ENCODE assay signal across 8 mouse cellular contexts in genomic region chr1:24586370-24587140, GRCm38 (mm10). TPM values are rescaled to one million over a fixed set of nuclear protein-coding genes. Genes with fewer than 3 reads are reported as not detected.
DNase-seq lines count a peak whose midpoint lies in the region; ATAC-seq lines count a peak whose summit lies in the region.

No protein-coding gene starts in this region.

- no peaks in the 10 kb centered on the region for H3K9me3 ChIP-seq in kidney, embryonic 15.5 days (replicated peaks)
- no peaks in the 10 kb centered on the region for H3K9me3 ChIP-seq in hindbrain, embryonic 16.5 days (ENCODE audit: control insufficient read depth, low read length)
- no peaks in the 10 kb centered on the region for H3K9me3 ChIP-seq in limb, embryonic 13.5 days
- H3K9me3 ChIP-seq in neural tube, embryonic 14.5 days (ENCODE audit: control insufficient read depth, low read length): no peaks in the 10 kb centered on the region

- no peaks in the 10 kb centered on the region for H3K36me3 ChIP-seq in kidney, embryonic 15.5 days
- no peaks in the 10 kb centered on the region for H3K36me3 ChIP-seq in hindbrain, embryonic 16.5 days (ENCODE audit: control insufficient read depth, insufficient read depth, low read length)
- H3K36me3 ChIP-seq in limb, embryonic 13.5 days: no peaks in the 10 kb centered on the region
- no peaks in the 10 kb centered on the region for H3K36me3 ChIP-seq in neural tube, embryonic 14.5 days (ENCODE audit: control insufficient read depth, insufficient read depth, low read length)

- peak overlapping the region; percentile 54 for H3K4me3 ChIP-seq in kidney, embryonic 15.5 days (replicated peaks)
- H3K4me3 ChIP-seq in hindbrain, embryonic 16.5 days (ENCODE audit: low read length): peak overlapping the region; percentile 66
- H3K4me3 ChIP-seq in limb, embryonic 13.5 days: peak overlapping the region; percentile 68
- H3K4me3 ChIP-seq in neural tube, embryonic 14.5 days (ENCODE audit: low read depth, low read length): peak overlapping the region; percentile 63

- under 1% methylated on average over 67 of the region's 72 CpGs for WGBS in kidney, embryonic 15.5 days
- under 1% methylated on average over 72 of the region's 72 CpGs for WGBS in hindbrain, embryonic 16.5 days
- WGBS in limb, embryonic 13.5 days: under 1% methylated on average over 71 of the region's 72 CpGs
- WGBS in neural tube, embryonic 14.5 days: 1% methylated on average over 58 of the region's 72 CpGs

- peak overlapping the region; percentile 45 for H3K9ac ChIP-seq in kidney, embryonic 15.5 days
- peak overlapping the region; percentile 73 for H3K9ac ChIP-seq in hindbrain, embryonic 16.5 days (ENCODE audit: low read depth, low read length)
- peak overlapping the region; percentile 76 for H3K9ac ChIP-seq in limb, embryonic 13.5 days
- H3K9ac ChIP-seq in neural tube, embryonic 14.5 days (replicated peaks; ENCODE audit: low read depth, low read length): peak overlapping the region; percentile 63

- H3K27me3 ChIP-seq in kidney, embryonic 15.5 days: peaks cover 77% of the 10 kb centered on the region
- H3K27me3 ChIP-seq in hindbrain, embryonic 16.5 days (replicated peaks; ENCODE audit: control insufficient read depth, insufficient read depth, low read length): peaks cover 10% of the 10 kb centered on the region
- peaks cover 56% of the 10 kb centered on the region for H3K27me3 ChIP-seq in limb, embryonic 13.5 days
- peaks cover 26% of the 10 kb centered on the region for H3K27me3 ChIP-seq in neural tube, embryonic 14.5 days (ENCODE audit: control insufficient read depth, insufficient read depth, low read length)

- H3K4me2 ChIP-seq in kidney, embryonic 15.5 days: peak overlapping the region; percentile 98
- H3K4me2 ChIP-seq in hindbrain, embryonic 16.5 days (ENCODE audit: low read length): peak overlapping the region; percentile 99
- peak overlapping the region; percentile 97 for H3K4me2 ChIP-seq in limb, embryonic 13.5 days (replicated peaks)
- peak overlapping the region; percentile 99 for H3K4me2 ChIP-seq in neural tube, embryonic 14.5 days (ENCODE audit: low read depth, low read length)

- ATAC-seq in kidney, embryonic 15.5 days (replicated peaks; ENCODE audit: low FRiP score): peak; percentile 93
- ATAC-seq in hindbrain, embryonic 16.5 days: peak; percentile 82
- peak; percentile 79 for ATAC-seq in limb, embryonic 13.5 days (ENCODE audit: low FRiP score, low read depth)
- ATAC-seq in neural tube, embryonic 14.5 days (ENCODE audit: low read depth): peak; percentile 89

- H3K4me1 ChIP-seq in kidney, embryonic 15.5 days: peaks cover 14% of the 10 kb centered on the region
- H3K4me1 ChIP-seq in hindbrain, embryonic 16.5 days (ENCODE audit: control insufficient read depth, insufficient read depth, low read depth, low read length): peaks cover 2% of the 10 kb centered on the region; the same call in 1 of the 2 replicates
- H3K4me1 ChIP-seq in limb, embryonic 13.5 days: peaks cover 10% of the 10 kb centered on the region; the same call in 1 of the 2 replicates
- peaks cover 6% of the 10 kb centered on the region; the same call in 1 of the 2 replicates for H3K4me1 ChIP-seq in neural tube, embryonic 14.5 days (ENCODE audit: control insufficient read depth, insufficient read depth, low read length)

- DNase-seq in kidney, adult 18-20 months: no peak
- DNase-seq in cerebellum, postnatal 10 days: peak; percentile 74 to 75
- DNase-seq in frontal cortex, postnatal 14 days (ENCODE audit: low spot score in 2 of 2): peak; percentile 11 to 37
- no peak for DNase-seq in spleen, adult 18-20 months

- no peak overlapping the region for H3K27ac ChIP-seq in kidney, embryonic 15.5 days
- no peak overlapping the region for H3K27ac ChIP-seq in hindbrain, embryonic 16.5 days (ENCODE audit: low read depth, low read length)
- no peak overlapping the region for H3K27ac ChIP-seq in limb, embryonic 13.5 days
- no peak overlapping the region for H3K27ac ChIP-seq in neural tube, embryonic 14.5 days (ENCODE audit: low read depth, low read length)

RNA-seq across cellular contexts. Expression of gene Col19a1, which starts 0.7 kb away (rescaled TPM):
- polyA plus RNA-seq in kidney, embryonic 15.5 days (2015; fragmentation: Nextera tagmentation; extraction: Ambion mirVana): 0.26 and 0.30 TPM in 2 replicates
- polyA plus RNA-seq in hindbrain, embryonic 16.5 days (2015; fragmentation: Nextera tagmentation; extraction: Ambion mirVana): 2.6 and 2.7 TPM in 2 replicates
- 6.0 and 6.5 TPM in 2 replicates for polyA plus RNA-seq in limb, embryonic 13.5 days (2015; fragmentation: Nextera tagmentation; extraction: Ambion mirVana)
- polyA plus RNA-seq in neural tube, embryonic 14.5 days (2014; fragmentation: Nextera tagmentation; extraction: Ambion mirVana): 1.2 and 2.1 TPM in 2 replicates

Comparison
In these comparisons a context has a peak if more than half of its experiments do, and no peak if none do; other contexts are left out.
1. DNase-seq: peak in cerebellum, postnatal 10 days (2 of 2) and frontal cortex, postnatal 14 days (2 of 2); none in kidney, adult 18-20 months (single experiment) and spleen, adult 18-20 months (0 of 2).
2. Peak in every context shown above with its lines, with median percentiles within 50 percentile points of each other: ATAC-seq, H3K4me2 ChIP-seq, H3K4me3 ChIP-seq and H3K9ac ChIP-seq.